Mouse (Mus musculus) kidney, adult 8-10 months (tissue): ENCODE results near the gene Fam161a.

Source experiments
- DNase-seq, 2 experiments: peaks; one replicate each; pipeline ENCODE4 v3.0.0; 2022

Fam161a gene

DNA sequence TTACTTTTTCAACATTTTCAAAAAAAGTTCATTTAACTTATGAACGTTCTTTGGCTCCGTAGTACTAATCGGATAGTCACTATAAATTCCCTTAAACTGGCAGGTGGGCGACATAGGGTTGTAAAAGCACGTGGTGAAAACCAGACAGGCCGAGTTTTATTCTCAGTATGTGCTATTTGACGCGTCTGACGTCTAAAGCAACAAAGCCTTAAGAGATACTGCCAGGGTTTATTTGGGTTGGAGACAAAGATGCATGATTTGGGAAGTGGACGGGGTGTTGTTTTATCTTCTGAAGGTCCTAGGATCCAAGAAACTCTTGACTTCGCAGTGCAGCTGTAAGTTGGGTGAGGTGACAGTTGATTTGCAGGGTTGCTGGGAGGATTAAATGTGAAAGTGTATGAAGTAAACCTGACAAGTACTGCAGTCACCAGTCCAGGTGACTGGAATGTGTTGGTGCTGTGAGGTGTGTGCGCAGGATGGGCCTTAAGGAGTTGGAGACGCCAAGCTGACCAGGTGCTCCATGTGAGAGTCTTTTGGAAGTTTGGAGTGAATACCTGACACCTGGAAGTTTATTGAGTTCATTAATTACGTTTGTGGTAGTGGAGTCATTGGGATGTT, 16.0 kb upstream of the Fam161a start:
- no peak for DNase-seq

DNA sequence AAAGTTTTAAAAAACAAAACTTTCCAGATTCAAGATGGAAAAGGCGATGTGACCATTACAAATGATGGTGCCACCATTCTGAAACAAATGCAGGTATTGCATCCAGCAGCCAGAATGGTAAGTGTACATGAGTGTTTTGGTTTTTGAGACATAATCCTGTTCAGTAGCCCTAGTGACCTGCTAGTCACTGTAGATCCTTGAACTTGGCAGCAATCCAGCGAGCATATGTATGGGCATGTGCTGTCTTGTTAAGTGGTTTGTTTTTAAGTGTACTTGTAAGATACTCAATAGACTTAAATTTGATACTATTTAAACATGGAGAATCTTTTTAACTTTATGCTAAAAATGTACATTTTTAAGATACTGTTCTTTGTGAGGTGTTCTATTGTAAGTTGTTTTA, 13.1 kb upstream of the Fam161a start:
- no peak for DNase-seq

DNA sequence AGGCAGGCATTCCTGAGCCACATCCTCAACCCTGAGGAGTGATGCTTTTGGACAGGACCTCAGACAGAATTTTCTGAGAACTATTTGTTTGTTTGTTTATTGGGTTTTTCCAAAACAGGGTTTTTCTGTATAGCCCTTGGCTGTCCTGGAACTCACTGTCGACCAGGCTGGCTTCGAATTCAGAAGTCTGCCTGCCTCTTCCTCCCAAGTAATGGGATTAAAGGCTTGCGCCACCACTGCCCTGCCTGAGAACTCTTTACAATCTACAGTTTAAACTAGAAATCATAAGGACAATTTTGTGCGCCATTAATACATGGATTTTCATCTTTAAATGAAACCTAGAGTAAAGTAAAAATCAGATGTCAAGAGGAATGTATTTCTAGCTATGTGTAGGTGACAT, 11.9 kb upstream of the Fam161a start:
- DNase-seq: no peak

DNA sequence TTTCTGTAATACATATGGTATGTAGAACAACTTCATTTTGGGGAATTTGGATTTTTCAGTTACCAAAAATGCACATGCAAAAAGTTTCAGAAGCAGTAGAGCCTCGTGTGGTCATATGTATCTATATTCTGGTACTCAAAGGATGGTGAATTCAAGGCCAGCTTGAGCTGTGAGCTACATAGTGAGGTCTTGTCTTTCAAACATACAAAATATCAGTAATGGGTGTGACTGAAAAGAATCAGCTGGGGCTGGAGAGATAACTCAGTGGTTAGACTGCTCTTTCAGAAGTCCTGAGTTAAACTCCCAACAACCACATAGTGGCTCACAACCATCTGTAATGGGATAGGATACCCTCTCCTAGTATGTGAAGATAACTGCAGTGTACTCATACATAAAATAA, 9.0 kb upstream of the Fam161a start:
- no peak for DNase-seq

DNA sequence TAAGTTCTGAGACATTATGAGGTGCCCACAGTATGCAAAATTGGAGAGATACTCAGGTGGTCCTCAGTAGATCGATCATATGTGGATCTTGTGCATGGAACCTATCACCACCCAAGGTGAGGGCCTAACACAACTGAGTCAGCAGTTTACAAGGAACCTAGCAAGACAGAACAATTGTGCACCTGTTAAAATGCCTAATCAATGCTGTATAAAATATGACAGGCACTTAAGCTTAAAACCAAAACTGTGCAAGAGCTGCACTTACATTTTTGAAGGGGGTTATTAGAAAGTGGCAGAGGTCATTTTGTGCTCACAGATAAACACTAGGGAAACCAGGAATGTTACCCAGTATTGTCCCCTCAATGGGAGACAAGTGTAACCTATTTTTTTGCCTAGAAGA, 2.1 kb upstream of the Fam161a start:
- no peak for DNase-seq

DNA sequence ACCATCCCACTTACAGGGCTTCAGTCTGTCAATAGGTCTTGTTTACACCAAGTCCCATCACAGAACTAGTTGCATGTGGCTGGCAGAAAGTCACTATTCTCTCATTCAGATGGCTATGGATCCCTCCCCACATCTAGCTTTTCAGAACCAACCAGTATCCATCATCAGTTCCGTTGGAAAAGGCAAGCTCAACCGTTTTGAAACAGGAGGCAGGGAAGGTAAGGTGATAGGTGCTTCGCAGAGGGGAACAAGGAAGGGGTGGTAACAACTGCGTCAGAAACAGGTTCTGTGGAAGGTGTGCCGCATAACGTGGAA, 208 bp upstream of the Fam161a start:
- DNase-seq: no peak

DNA sequence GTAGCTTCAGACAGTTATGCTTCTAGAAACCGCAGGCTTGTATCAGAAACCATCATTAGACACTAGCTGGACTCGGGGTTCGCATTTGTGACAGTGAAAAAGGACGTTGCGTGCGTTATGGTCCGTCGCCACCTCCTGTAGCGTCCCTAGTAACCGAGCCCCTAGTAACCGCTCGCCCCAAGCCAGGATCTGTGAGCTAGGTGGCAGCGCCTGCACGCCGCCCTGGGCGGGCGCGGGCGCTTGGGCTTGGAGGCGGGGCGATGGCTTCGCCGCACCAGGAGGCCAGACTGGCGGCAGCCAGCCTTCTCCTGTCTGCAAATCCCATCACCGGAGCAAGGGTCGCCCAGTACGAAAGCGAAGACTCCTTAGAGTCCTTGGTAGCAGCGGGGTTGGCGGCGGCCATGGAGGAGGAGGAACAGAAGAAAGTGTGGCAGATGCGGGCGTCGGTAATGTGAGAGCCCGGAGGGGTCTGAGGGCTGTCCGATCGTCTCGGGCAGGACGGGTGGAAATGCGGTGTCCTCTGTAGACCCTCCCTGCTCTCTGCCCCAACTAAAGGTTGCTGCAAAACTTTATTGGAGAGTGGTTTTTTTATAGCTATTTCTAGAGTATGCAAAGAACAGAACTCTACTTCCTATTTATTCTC, 971 bp downstream of the Fam161a start:
- peak; percentile 84 to 86 for DNase-seq

DNA sequence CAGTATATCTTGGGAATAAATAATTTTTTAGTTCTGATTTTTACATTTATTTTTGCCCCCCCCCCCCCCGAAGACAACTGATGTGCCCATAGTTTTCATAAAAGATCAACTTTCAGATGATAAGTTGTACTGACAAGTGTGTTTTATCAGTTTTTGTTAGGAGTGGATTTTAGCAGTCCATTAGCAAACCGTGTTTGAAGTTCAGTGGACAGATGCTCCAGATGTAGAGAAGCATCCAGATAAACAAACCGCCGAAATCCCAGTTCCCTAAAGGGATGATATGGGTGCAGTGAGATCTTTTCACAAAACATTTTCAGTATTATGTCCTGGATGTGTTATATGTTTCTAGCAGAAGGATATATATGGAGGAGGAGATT, 1.5 kb downstream of the Fam161a start:
- DNase-seq: no peak

DNA sequence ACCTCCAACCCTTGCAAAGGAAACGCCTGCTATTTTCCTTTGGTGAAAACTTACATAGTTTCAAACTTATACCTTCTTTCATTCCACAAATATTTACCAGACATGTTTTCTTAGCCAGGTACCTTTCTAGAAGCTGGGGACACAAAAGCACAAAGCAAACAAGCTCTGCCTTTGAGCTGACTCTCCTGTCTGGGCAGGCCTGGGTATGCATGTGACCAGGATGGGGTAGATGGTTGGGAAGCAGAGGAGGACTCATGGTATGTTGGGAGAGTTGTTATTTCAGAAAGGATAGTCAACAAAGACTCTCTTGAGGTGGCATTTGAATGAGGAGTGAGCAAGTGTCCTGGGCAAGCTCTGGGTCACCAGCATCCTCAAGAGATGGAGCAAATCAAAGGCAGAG, 5.8 kb downstream of the Fam161a start:
- no peak for DNase-seq

DNA sequence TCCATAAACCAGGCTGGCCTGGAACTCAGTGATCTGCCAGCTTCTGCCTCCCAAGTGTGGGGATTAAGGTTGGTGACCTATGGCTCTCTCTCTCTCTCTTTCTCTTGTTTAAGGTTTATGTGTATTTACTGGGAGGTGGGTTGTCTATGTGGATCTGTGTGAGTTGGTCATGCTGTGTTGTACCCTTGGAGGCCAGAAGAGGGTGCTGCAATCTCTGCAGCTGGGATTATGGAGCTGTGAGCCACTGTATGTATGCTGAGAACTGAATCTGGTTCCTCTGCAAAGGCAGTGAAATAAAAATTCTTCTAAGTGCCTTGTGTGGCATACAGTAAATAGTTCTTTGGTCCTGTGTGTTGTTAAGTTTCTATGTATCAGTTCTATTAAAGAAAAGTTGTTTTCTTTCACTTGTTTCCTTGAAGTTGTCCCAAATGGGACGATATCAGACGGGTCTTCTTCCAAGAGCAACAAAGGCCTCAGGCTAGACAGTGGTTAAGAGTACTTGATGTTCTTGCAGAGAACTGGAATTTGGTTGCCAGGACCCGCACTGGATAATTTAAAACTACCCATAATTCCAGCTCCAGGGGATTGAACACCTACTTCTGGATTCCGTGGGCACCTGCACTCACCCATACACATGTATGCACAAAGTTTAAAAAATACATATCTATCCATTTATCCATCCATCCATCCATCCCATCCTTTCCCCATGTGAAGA, 6.4 kb downstream of the Fam161a start:
- DNase-seq: no peak

DNA sequence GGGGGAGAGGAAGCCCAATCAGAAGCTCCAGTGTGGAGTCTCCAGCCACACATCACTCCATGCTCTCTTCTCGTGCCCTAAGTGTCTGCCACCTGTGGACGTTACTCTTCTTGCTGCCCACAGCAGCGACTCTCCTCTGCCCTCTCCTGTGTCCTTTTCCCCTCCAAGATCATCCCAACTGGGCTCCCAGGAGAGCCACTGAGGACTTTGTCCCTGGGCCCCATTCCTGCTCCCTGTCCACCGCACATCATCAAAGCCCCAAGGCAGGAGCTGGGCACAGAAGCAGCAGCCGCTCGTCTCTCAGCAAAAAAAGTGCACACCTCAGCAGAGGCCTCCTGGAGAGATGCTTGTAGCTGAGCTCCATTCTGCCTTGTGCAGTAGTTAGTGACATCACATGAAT, 7.7 kb downstream of the Fam161a start:
- no peak for DNase-seq

DNA sequence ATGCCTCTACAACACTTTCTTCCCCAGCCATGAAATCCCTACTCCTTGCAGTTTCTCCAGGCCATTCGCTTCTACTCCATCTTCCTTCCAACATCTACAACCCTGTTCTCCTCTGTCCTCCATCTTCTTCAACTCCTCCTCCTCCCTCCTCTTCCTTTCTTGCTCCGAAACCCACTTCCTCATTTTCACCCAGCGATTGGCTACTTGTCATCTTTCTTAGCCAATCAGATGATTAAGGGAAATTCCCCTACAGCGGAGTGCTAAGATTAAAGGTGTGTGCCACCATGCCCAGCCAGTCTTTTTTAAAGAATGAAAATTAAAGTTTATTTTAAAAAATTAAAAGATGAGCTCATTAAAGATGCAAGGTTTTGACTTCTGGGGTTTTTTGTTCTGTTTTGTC, 10.6 kb downstream of the Fam161a start:
- DNase-seq: no peak

DNA sequence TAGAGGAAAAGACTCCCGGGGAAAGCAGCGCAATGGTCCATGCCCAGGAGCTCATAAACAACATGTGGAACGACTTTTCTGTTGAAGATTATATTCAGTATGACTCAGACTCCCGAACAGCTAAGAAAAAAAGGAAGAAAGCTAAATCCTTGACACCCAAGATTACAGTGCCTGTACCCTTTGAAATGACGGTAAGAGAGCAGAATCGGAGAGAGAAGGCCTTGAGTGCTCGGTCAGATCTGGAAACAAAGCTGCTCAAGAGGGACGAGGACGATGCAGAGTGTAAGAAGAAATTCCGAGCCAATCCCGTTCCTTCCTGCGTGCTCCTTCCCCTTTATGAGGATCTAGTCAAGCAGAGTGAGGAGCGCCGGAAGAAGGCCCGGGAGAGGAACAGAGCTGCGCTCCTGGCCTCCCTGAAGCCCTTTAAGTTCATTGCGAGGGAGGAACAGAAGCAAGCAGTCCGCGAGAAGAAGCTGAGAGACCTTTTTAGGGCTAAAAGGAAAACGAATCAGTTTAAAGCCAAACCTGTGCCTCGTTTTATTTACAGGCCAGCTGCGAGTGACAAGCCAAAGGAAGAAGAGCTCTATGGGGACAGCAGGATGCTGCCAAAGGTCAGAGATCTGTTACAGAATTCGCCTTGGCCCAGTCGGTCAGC, 12.9 kb downstream of the Fam161a start:
- DNase-seq: no peak

DNA sequence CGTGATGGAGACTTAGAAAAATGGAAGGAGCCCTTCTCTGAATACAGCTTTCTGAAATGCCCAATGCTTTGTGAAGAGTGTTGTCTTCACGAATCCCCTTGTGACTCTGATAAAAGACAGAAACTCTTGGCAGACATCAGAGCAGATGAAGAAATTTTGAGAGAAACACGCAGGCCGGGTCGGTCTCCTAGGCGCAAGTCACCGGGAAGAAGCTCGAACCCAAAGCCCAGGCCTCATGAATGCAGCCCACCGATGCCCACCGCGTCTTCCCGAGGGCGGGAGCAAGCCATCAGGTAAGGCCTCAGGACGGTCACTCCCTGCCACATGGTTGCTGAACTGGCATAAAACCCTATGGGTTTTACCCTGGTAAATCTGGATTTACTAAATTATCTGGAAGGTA, 13.5 kb downstream of the Fam161a start:
- DNase-seq: no peak

DNA sequence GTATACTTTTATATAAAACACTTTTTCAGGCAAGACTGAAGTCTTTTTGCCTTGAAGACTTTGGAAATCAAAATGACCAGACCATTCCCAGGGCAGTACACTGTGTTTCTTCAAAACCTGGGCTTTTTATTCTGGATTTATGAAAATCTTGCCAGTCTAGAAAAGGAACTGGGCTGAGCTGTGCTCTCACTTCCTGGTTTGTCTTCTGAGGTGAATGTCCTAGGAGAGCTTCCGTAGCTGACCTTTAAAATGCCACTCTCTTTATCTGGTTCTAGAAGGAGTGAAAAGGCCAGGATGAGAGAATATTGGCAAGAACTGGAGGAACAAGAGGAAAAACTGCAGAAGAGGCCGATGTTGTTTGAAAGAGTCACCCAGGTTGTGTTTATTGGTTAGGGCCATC, 15.8 kb downstream of the Fam161a start:
- no peak for DNase-seq

DNA sequence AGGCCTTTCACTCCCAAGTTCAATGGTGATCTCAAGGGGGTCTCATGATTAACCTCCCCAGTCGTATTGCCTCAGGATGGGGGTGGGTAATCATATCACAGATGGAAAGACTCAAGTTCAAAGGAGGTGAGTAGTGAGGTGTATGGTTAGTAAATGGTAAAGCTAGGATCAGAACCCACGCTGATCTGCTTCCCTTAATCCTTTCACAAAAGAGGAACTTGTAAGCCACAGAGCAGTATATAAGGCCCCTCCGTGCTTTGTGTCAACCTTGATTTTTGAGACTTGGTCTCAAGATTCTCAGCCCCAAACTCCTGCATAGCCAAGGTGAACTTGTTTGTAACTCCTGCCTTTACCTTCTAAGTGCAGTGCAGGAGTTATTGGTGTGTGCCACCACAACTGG, 16.8 kb downstream of the Fam161a start:
- no peak for DNase-seq

DNA sequence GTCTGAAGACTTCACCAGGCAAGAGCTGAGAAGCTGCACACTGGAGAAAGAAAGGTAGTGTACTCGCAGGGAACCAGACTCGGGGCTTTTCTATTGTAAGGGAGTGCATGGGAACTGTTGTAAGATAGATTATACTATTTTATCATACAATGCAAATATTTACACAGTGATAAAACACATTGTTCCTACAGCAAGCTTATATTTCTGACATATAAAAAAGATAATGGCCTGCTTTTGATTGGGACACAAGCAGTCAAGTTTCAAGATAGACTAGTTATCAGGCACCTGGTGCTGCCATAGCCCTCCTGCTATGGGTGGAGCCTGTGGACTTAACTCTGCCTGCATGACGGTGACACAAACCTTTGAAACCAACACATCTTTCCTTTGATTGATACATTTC, 21.6 kb downstream of the Fam161a start:
- DNase-seq: no peak

DNA sequence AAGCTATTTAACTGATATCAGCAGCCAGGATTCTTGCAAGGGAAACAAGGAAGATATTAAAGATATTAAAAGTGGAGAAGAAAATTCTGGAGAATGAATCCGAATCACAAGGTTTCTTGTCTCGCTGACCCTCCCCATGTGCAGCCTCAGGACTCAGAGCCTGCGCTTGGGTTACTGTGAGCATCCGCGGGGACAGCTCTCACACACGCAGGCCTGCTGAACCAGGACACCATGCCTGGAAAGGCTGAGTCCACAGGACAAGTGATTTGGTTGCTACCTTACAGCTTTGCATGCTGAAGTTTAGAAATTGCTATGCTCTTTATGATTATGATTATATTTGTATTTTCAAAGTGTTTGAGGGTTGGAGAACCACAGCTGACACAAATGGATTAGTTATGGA, 22.1 kb downstream of the Fam161a start:
- no peak for DNase-seq

DNA sequence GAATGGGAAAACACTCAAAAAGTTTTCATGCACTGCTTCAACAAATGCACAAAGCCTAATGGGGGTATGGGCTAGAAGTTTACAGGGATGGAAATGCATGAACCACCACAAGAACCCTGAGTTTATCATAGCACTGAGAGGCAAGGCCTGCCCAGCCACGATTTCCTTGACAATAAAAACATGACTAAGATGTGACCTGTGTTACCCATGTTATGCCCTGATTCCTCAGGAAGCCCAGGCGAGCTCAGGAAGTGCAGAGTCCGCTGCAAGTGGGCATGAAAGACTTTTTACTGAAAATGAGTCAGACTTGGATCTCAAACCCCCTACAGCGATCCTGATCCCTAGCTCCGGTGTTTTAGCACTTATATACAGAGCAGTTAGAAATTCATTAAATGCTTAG, 39.9 kb downstream of the Fam161a start:
- peak in 1 of 2 experiments; percentile 5 for DNase-seq

DNA sequence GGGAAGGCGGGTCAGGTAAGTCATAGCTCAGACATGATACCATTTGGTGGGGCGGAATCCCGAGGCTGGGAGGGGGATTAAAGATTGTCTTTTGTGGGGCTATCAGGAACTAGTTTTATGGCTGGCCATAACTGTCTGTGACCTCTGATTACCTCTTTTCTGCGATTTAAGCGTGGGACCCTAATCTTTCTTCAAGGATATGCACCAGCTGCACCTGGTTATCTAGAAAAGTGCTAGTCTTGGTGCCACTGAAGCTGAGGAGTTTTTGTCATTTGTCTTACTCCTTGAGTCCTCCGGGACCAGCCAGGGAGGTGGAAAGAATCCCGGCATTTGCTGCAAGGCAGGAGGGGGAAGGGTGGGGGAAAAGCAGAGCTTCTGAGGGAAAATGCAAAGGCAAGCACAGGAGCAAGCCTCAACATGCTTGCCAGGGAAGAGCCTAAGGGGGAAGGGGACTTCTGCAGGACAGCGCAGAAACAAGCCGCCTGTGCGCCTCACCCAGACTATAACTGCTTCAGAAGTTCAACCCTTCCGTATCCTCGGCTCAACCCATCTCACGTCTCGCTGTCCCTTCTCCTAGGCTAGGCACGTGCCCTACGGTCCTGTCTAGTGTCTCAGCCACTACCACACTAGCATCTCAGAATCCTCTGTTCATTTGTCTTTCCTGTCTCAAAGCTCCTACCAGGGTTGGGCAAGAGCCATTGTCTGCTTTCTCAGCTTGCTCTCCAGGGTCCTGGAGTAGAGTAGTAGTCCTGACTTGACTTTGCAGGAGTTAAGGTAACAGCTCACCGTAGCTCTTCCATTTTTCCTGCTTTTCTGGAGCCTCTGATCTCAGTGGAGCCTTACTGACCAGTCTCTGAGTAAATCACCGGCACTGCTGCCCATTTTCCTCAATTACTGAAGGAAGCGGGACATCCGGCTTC, 40.6 kb downstream of the Fam161a start:
- DNase-seq: no peak

DNA sequence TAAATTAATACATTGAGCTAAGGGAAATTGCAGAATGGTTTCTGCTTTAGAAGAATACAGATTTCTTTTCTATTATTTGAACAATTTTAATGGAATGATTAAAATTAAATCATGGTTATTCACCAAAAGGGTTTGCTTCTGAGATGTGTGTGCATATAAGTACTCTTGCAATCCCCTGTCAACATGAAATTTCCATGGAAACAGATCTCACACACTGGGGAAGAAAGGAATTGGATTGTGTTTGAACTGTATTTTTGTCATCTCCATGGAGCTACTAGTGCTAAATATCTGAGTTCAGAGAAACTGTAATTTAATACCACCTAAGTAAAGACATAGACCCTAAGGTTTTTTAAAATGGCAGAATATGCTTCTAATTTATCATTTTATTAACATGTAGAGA, 42.3 kb downstream of the Fam161a start:
- no peak for DNase-seq

DNA sequence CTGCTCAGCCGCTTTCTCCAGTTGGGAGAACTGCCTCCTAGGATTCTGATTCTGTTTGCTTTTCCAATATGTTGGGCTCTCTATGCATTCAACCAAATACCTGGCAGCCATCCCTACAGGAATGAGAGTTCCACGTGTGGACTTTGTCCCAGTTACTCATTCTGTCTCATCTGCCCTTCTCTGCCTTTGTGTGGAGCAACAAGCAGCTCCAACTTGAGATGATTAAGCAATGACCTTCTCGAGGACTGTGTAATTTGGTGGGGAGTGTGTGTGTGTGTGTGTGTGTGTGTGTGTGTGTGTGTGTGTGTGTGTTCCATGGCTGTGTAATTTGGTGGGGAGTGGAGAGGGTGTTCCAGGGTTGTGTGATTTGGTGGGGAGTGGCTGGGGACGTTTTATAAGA, 45.0 kb downstream of the Fam161a start:
- DNase-seq: peak; percentile 8 to 20

DNA sequence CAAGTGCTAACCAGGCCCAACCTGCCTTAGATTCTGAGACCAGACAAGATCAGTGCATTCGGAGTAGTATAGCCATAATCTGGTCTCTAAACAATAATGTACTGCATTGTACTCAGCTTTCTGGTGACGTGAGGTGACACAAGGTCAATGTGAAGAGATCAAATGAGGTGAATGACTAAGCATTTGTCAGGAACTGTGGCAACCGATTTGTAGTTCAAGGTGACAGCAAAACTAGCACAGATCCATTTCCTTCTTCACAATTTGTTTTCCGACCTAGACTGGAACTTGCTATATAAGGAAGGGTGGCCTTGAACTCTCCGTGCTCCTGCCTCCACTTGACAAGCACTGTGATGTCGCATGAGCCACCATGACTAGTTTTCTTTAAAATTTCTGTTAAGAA, 55.8 kb downstream of the Fam161a start:
- DNase-seq: no peak
